Mouse (Mus musculus): ENCODE data around the gene Mast4. TPM values are rescaled to one million over a fixed set of nuclear protein-coding genes. Genes with fewer than 3 reads are reported as not detected.

The Mast4 gene
- polyA plus RNA-seq, 1 experiment from 2014 or later, result 2.5 TPM

- no peaks in the 10 kb centered on the region for H3K36me3 ChIP-seq (ENCODE audit: control insufficient read depth, insufficient read depth)
- WGBS (ENCODE audit: insufficient replicate concordance), result 62% methylated on average over 10 of the region's 10 CpGs
- no peak for ATAC-seq (ENCODE audit: low read depth)
- no peak overlapping the region for H3K27ac ChIP-seq (ENCODE audit: low read length)
- no peak overlapping the region for H3K4me3 ChIP-seq (ENCODE audit: low read depth, low read length)
- no peaks in the 10 kb centered on the region for H3K27me3 ChIP-seq (ENCODE audit: control insufficient read depth, insufficient read depth, low read depth, low read length)
- no peaks in the 10 kb centered on the region for H3K4me1 ChIP-seq (ENCODE audit: control insufficient read depth, low read depth, low read length)
- no peak overlapping the region for H3K9ac ChIP-seq (ENCODE audit: low read depth, low read length)
- no peaks in the 10 kb centered on the region for H3K9me3 ChIP-seq (replicated peaks; ENCODE audit: control insufficient read depth, low read length)
- H3K4me2 ChIP-seq (ENCODE audit: low read depth, low read length), result no peak overlapping the region
These were observed 133.1 kb downstream of the Mast4 start for GRCm38 (mm10) chr13:103201016-103201760.

GRCm38 (mm10) chr13:103199823-103200660 lies 134.3 kb downstream of the Mast4 start:
- Histone ChIP-seq H3K27ac (ENCODE audit: low read length) (no peak overlapping the region), H3K4me3 (ENCODE audit: low read depth, low read length) (no peak overlapping the region), H3K36me3 (ENCODE audit: control insufficient read depth, insufficient read depth) (no peaks in the 10 kb centered on the region), H3K9ac (ENCODE audit: low read depth, low read length) (no peak overlapping the region), H3K9me3 (replicated peaks; ENCODE audit: control insufficient read depth, low read length) (no peaks in the 10 kb centered on the region), H3K4me1 (ENCODE audit: control insufficient read depth, low read depth, low read length) (no peaks in the 10 kb centered on the region), H3K4me2 (ENCODE audit: low read depth, low read length) (no peak overlapping the region), H3K27me3 (ENCODE audit: control insufficient read depth, insufficient read depth, low read depth, low read length) (no peaks in the 10 kb centered on the region)
- no peak for ATAC-seq (ENCODE audit: low read depth)
- 33% methylated on average over 2 of the region's 2 CpGs for WGBS (ENCODE audit: insufficient replicate concordance)

- Histone ChIP-seq H3K4me3 (ENCODE audit: low read depth, low read length) (no peak overlapping the region), H3K27me3 (ENCODE audit: control insufficient read depth, insufficient read depth, low read depth, low read length) (no peaks in the 10 kb centered on the region), H3K4me1 (ENCODE audit: control insufficient read depth, low read depth, low read length) (no peaks in the 10 kb centered on the region), H3K27ac (ENCODE audit: low read length) (no peak overlapping the region), H3K36me3 (ENCODE audit: control insufficient read depth, insufficient read depth) (no peaks in the 10 kb centered on the region), H3K4me2 (ENCODE audit: low read depth, low read length) (no peak overlapping the region), H3K9ac (ENCODE audit: low read depth, low read length) (no peak overlapping the region), H3K9me3 (replicated peaks; ENCODE audit: control insufficient read depth, low read length) (no peaks in the 10 kb centered on the region)
- 69% methylated on average over 9 of the region's 9 CpGs for WGBS (ENCODE audit: insufficient replicate concordance)
- ATAC-seq (ENCODE audit: low read depth), result no peak
These were observed 135.9 kb downstream of the Mast4 start for GRCm38 (mm10) chr13:103198210-103198940.

- Histone ChIP-seq H3K9ac (ENCODE audit: low read depth, low read length) (no peak overlapping the region), H3K4me3 (ENCODE audit: low read depth, low read length) (no peak overlapping the region), H3K36me3 (ENCODE audit: control insufficient read depth, insufficient read depth) (no peaks in the 10 kb centered on the region), H3K27me3 (ENCODE audit: control insufficient read depth, insufficient read depth, low read depth, low read length) (no peaks in the 10 kb centered on the region), H3K4me1 (ENCODE audit: control insufficient read depth, low read depth, low read length) (no peaks in the 10 kb centered on the region), H3K9me3 (replicated peaks; ENCODE audit: control insufficient read depth, low read length) (no peaks in the 10 kb centered on the region), H3K27ac (ENCODE audit: low read length) (no peak overlapping the region), H3K4me2 (ENCODE audit: low read depth, low read length) (no peak overlapping the region)
- no peak for ATAC-seq (ENCODE audit: low read depth)
- 29% methylated on average over 5 of the region's 5 CpGs for WGBS (ENCODE audit: insufficient replicate concordance)
These were observed 138.0 kb downstream of the Mast4 start for GRCm38 (mm10) chr13:103196307-103196706.

- Histone ChIP-seq H3K9ac (ENCODE audit: low read depth, low read length) (no peak overlapping the region), H3K27me3 (ENCODE audit: control insufficient read depth, insufficient read depth, low read depth, low read length) (no peaks in the 10 kb centered on the region), H3K4me1 (ENCODE audit: control insufficient read depth, low read depth, low read length) (no peaks in the 10 kb centered on the region)
These were observed 138.4 kb downstream of the Mast4 start for GRCm38 (mm10) chr13:103195847-103196246.

GRCm38 (mm10) chr13:103183566-103183965 lies 150.7 kb downstream of the Mast4 start:
- Histone ChIP-seq H3K4me2 (ENCODE audit: low read depth, low read length) (no peak overlapping the region), H3K4me1 (ENCODE audit: control insufficient read depth, low read depth, low read length) (no peaks in the 10 kb centered on the region), H3K36me3 (ENCODE audit: control insufficient read depth, insufficient read depth) (no peaks in the 10 kb centered on the region), H3K9me3 (replicated peaks; ENCODE audit: control insufficient read depth, low read length) (no peaks in the 10 kb centered on the region; the same call in 1 of the 2 replicates), H3K9ac (ENCODE audit: low read depth, low read length) (no peak overlapping the region), H3K27me3 (ENCODE audit: control insufficient read depth, insufficient read depth, low read depth, low read length) (no peaks in the 10 kb centered on the region), H3K4me3 (ENCODE audit: low read depth, low read length) (no peak overlapping the region), H3K27ac (ENCODE audit: low read length) (no peak overlapping the region)
- WGBS (ENCODE audit: insufficient replicate concordance), result 55% methylated on average over 5 of the region's 5 CpGs
- no peak for ATAC-seq (ENCODE audit: low read depth)

More at GRCm38 (mm10) chr13:103195847-103196246, 138.4 kb downstream of the Mast4 start:
- 31% methylated on average over 3 of the region's 3 CpGs for WGBS (ENCODE audit: insufficient replicate concordance)
- ATAC-seq (ENCODE audit: low read depth), result no peak
- H3K27ac ChIP-seq (ENCODE audit: low read length), result no peak overlapping the region
- H3K36me3 ChIP-seq (ENCODE audit: control insufficient read depth, insufficient read depth), result no peaks in the 10 kb centered on the region
- H3K9me3 ChIP-seq (replicated peaks; ENCODE audit: control insufficient read depth, low read length), result no peaks in the 10 kb centered on the region
- no peak overlapping the region for H3K4me2 ChIP-seq (ENCODE audit: low read depth, low read length)
- no peak overlapping the region for H3K4me3 ChIP-seq (ENCODE audit: low read depth, low read length)

- Histone ChIP-seq H3K27ac (ENCODE audit: low read length) (no peak overlapping the region), H3K4me3 (ENCODE audit: low read depth, low read length) (no peak overlapping the region), H3K27me3 (ENCODE audit: control insufficient read depth, insufficient read depth, low read depth, low read length) (no peaks in the 10 kb centered on the region), H3K36me3 (ENCODE audit: control insufficient read depth, insufficient read depth) (no peaks in the 10 kb centered on the region), H3K4me1 (ENCODE audit: control insufficient read depth, low read depth, low read length) (no peaks in the 10 kb centered on the region), H3K4me2 (ENCODE audit: low read depth, low read length) (no peak overlapping the region), H3K9ac (ENCODE audit: low read depth, low read length) (no peak overlapping the region), H3K9me3 (replicated peaks; ENCODE audit: control insufficient read depth, low read length) (no peaks in the 10 kb centered on the region; the same call in 1 of the 2 replicates)
- 79% methylated on average over 9 of the region's 9 CpGs for WGBS (ENCODE audit: insufficient replicate concordance)
- ATAC-seq (ENCODE audit: low read depth), result no peak
These were observed 152.5 kb downstream of the Mast4 start for GRCm38 (mm10) chr13:103181836-103182235.

GRCm38 (mm10) chr13:103176871-103177270 lies 157.4 kb downstream of the Mast4 start:
- no peak overlapping the region for H3K4me3 ChIP-seq (ENCODE audit: low read depth, low read length)
- no peak overlapping the region for H3K4me2 ChIP-seq (ENCODE audit: low read depth, low read length)
- no peak overlapping the region for H3K27ac ChIP-seq (ENCODE audit: low read length)
- no peaks in the 10 kb centered on the region; the same call in 1 of the 2 replicates for H3K9me3 ChIP-seq (replicated peaks; ENCODE audit: control insufficient read depth, low read length)
- H3K4me1 ChIP-seq (ENCODE audit: control insufficient read depth, low read depth, low read length), result no peaks in the 10 kb centered on the region
- H3K27me3 ChIP-seq (ENCODE audit: control insufficient read depth, insufficient read depth, low read depth, low read length), result no peaks in the 10 kb centered on the region
- WGBS (ENCODE audit: insufficient replicate concordance), result 61% methylated on average over 7 of the region's 7 CpGs
- ATAC-seq (ENCODE audit: low read depth), result no peak
- H3K36me3 ChIP-seq (ENCODE audit: control insufficient read depth, insufficient read depth), result no peaks in the 10 kb centered on the region
- no peak overlapping the region for H3K9ac ChIP-seq (ENCODE audit: low read depth, low read length)
